26 mouse cellular contexts compared by ENCODE assay signal in the genomic region with DNA sequence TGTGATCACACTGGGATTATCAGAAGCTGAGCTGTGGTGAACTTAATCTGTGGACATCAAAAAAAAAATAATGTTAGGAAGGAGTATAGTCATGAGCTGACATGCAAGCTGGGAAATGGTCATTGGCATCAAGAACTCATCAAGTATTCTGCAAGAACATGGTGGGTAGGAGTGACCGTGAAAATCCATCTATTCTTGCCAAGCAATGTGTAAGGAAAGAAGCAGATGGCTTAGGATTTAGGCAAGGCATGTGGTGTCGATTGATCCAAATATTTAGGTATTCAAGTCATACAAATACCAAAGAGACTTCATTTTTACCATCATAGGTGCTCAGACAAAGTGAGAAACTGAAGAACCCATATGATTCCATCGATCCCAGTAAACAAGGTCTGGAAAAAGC.
"Had no signal": no experiment of that assay in that cellular context is flagged by ENCODE, and none has a peak within 500 bp of the region (broad histone marks: within the 10 kb centered on the region; RNA-seq: fewer than 3 reads in every experiment).

No protein-coding gene starts in this region.

- H3K27ac ChIP-seq: heart, adult 2 months; heart, embryonic 13.5 days; heart, embryonic 15.5 days; hindbrain, embryonic 13.5 days; hindbrain, embryonic 15.5 days; hindbrain, postnatal 0 days; kidney, embryonic 15.5 days; kidney, postnatal 0 days; limb, embryonic 13.5 days; limb, embryonic 15.5 days; liver, embryonic 12.5 days; liver, embryonic 14.5 days had no signal

- H3K4me2 ChIP-seq: heart, embryonic 11.5 days; heart, embryonic 13.5 days; heart, embryonic 15.5 days; hindbrain, embryonic 13.5 days; hindbrain, embryonic 15.5 days; kidney, embryonic 15.5 days; limb, embryonic 13.5 days; limb, embryonic 15.5 days; liver, embryonic 12.5 days had no signal

- H3K36me3 ChIP-seq: heart, embryonic 13.5 days; heart, embryonic 15.5 days; hindbrain, embryonic 13.5 days; hindbrain, embryonic 15.5 days; kidney, embryonic 15.5 days; limb, embryonic 13.5 days; limb, embryonic 15.5 days; liver, embryonic 12.5 days had no signal

- H3K9ac ChIP-seq: heart, embryonic 13.5 days; heart, embryonic 15.5 days; hindbrain, embryonic 13.5 days; hindbrain, embryonic 15.5 days; kidney, embryonic 15.5 days; limb, embryonic 13.5 days; limb, embryonic 15.5 days; liver, embryonic 12.5 days; liver, embryonic 14.5 days had no signal

- H3K4me1 ChIP-seq: heart, embryonic 15.5 days; hindbrain, embryonic 13.5 days; hindbrain, embryonic 15.5 days; kidney, embryonic 15.5 days; limb, embryonic 13.5 days; limb, embryonic 15.5 days; liver, embryonic 12.5 days had no signal

- H3K27me3 ChIP-seq: heart, embryonic 13.5 days; heart, embryonic 15.5 days; hindbrain, embryonic 13.5 days; hindbrain, embryonic 15.5 days; kidney, embryonic 15.5 days; limb, embryonic 13.5 days; limb, embryonic 15.5 days; liver, embryonic 12.5 days had no signal

- H3K4me3 ChIP-seq: heart, adult 2 months; heart, embryonic 13.5 days; heart, embryonic 15.5 days; hindbrain, embryonic 13.5 days; hindbrain, embryonic 15.5 days; kidney, embryonic 15.5 days; limb, embryonic 13.5 days; limb, embryonic 15.5 days; liver, embryonic 12.5 days had no signal

- DNase-seq: gastrocnemius, postnatal 14 days; gastrocnemius, postnatal 36 days; heart, adult 2 months; heart, postnatal 14 days; heart, postnatal 36 days; kidney, adult 11 months; kidney, adult 2 months; kidney, adult 9 months; kidney, postnatal 14 days; kidney, postnatal 36 days; layer of hippocampus, adult 9-11 months; layer of hippocampus, postnatal 36 days; left cerebral cortex, postnatal 4 days had no signal

- H3K9me3 ChIP-seq: heart, embryonic 13.5 days; heart, embryonic 15.5 days; hindbrain, embryonic 13.5 days; hindbrain, embryonic 15.5 days; kidney, embryonic 15.5 days; limb, embryonic 13.5 days; limb, embryonic 15.5 days; liver, embryonic 12.5 days had no signal

- ATAC-seq: hindbrain, postnatal 0 days; intestine, embryonic 16.5 days; liver, embryonic 12.5 days had no signal
